Mouse (Mus musculus) kidney, postnatal 36 days (tissue): ENCODE measurements at regions not wholly inside any gene's neighbourhood (a gene's known extent, or its start where the extent isn't known, plus 50 kb on each side); places are given as distances from the start of the nearest gene placed in this dataset.

Experiments used
- DNase-seq, 2 experiments: peaks; one replicate each; pipeline ENCODE4 v3.0.0; 2021 to 2022; ENCODE audit warnings: mixed read lengths in 2 of 2

GRCm38 (mm10) chrX:53976273-53977135 is 179.0 kb upstream of the Xlr start:
- no peak for DNase-seq

GRCm38 (mm10) chrX:53975545-53976272 is 178.2 kb upstream of the Xlr start:
- DNase-seq: no peak

GRCm38 (mm10) chrX:53974732-53975544 is 177.4 kb upstream of the Xlr start:
- DNase-seq: peak in 1 of 2 experiments; percentile 7
